Mouse (Mus musculus) kidney, adult 2 months (tissue): ENCODE results near the gene Npb. TPM values are rescaled to one million over a fixed set of nuclear protein-coding genes. Genes with fewer than 3 reads are reported as not detected.

ENCODE experiments used
- DNase-seq: peaks from one replicate; pipeline ENCODE4 v3.0.0; 2021
- H3K27ac ChIP-seq: fragments of 200-500 bp; 2 replicates; pipeline ENCODE4 v1.5.1; 2012; ENCODE audit warnings: low read depth, low read length, control low read depth, inconsistent platforms; ENCODE audit not compliant: insufficient read depth
- H3K27me3 ChIP-seq: fragments of 200-500 bp; replicated peaks from 2 replicates; pipeline ENCODE4 v1.6.1; 2012; ENCODE audit warnings: mild to moderate bottlenecking, moderate library complexity, low read length, inconsistent platforms; ENCODE audit not compliant: control insufficient read depth, insufficient read depth
- H3K36me3 ChIP-seq: fragments of 200-500 bp; 2 replicates; pipeline ENCODE4 v1.6.1; 2012; ENCODE audit warnings: mild to moderate bottlenecking, moderate library complexity, low read length, inconsistent platforms; ENCODE audit not compliant: control insufficient read depth, insufficient read depth
- H3K4me1 ChIP-seq: fragments of 200-500 bp; 2 replicates; pipeline ENCODE4 v1.6.1; 2011; ENCODE audit warnings: low read length; ENCODE audit not compliant: control insufficient read depth, insufficient read depth
- H3K4me3 ChIP-seq: fragments of 200-500 bp; 2 replicates; pipeline ENCODE4 v1.5.1; 2011; ENCODE audit warnings: mild to moderate bottlenecking, low read depth, low read length, control low read depth; ENCODE audit not compliant: insufficient read depth
- CTCF ChIP-seq: fragments of 200-500 bp; conservative IDR thresholded peaks from 2 replicates; pipeline ENCODE4 v1.5.1; 2011; ENCODE audit warnings: low read depth, mild to moderate bottlenecking, control low read depth, low read length, moderate library complexity, mixed read lengths; ENCODE audit not compliant: insufficient read depth, insufficient read length
- POLR2A ChIP-seq: fragments of 200-500 bp; IDR thresholded peaks from one replicate; pipeline ENCODE4 v1.6.1; 2011; ENCODE audit warnings: low read depth, low read length, control low read depth
- WGBS: fragments of 180-500 bp; shearing (Covaris S2); methylation state at CpG from one replicate; pipeline ENCODE4 v1.1.7; 2018; 5-methylcytosine and 5-hydroxymethylcytosine counted together
- polyA plus RNA-seq: library from polyadenylated mRNA; depleted of rRNA; stranded (reverse); fragments of >200 nt; gene quantifications from 2 replicates; pipeline ENCODE4 v1.2.3, GENCODE M21; 2012

Gene Npb
- polyA plus RNA-seq, 1 experiment, result 7.7 TPM

DNA sequence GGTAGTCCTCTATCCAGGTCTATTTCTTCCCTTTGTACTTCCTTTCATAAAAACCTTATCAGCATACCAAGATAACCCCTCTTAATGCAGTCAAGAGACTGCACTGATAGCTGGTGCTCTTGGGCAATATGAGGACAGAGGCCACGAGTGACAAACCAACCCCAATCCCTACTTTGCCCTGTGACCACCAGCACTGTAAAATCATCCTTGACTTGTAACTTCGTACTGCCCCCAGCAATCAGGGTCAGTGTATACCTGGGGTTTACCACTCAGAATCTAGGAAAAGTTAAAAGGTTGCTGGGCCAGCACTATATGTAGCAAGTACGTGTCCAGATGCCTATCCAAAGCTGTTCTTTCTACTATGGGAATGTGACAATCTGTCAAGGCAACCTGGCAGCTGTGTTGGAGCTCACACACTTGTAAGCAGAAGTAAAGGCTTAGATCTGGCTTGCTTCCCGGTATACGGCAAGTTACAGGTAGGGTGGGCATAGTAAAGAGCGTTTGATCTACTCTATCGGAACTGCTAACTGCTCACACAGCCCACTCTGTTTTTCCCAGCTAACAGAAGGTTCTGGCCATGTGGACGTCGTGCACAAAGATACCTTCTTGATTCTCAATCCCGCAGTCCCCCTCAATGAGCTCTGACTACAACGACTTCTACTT lies 36.4 kb upstream of the Npb start:
- Histone ChIP-seq H3K27me3 (no peaks in the 10 kb centered on the region), H3K4me1 (peaks cover 12% of the 10 kb centered on the region; the same call in 1 of the 2 replicates), H3K27ac (peak overlapping the region; percentile 81; the same call in 1 of the 2 replicates), H3K36me3 (peaks cover 4% of the 10 kb centered on the region), H3K4me3 (peak overlapping the region; percentile 85)
- no peak for TF ChIP-seq POLR2A
- TF ChIP-seq CTCF, result no peak
- WGBS, result 3% methylated on average over 11 of the region's 11 CpGs
- no peak for DNase-seq

DNA sequence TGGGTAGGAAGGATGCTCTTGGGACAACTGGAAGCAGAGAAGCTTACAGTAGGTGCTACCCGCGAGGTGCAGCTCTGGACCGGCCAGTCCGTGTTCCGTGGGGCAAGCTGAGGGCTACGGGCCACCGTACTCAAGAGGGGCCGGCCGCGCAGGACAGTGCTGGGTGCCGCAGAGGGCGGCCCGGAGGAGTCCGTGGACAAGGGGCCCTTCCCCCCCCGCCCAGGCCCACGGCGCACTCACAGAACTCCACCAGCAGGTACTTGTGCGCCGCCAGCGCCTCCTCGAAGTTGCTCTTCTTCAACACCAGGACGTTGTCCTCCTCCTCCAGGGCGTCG lies 35.9 kb upstream of the Npb start:
- DNase-seq, result no peak
- Histone ChIP-seq H3K27me3 (no peaks in the 10 kb centered on the region), H3K36me3 (peaks cover 3% of the 10 kb centered on the region), H3K4me1 (peaks cover 16% of the 10 kb centered on the region; the same call in 1 of the 2 replicates), H3K4me3 (peak overlapping the region; percentile 85), H3K27ac (peak overlapping the region; percentile 81)
- WGBS, result under 1% methylated on average over 24 of the region's 24 CpGs
- no peak for TF ChIP-seq POLR2A
- TF ChIP-seq CTCF, result no peak

DNA sequence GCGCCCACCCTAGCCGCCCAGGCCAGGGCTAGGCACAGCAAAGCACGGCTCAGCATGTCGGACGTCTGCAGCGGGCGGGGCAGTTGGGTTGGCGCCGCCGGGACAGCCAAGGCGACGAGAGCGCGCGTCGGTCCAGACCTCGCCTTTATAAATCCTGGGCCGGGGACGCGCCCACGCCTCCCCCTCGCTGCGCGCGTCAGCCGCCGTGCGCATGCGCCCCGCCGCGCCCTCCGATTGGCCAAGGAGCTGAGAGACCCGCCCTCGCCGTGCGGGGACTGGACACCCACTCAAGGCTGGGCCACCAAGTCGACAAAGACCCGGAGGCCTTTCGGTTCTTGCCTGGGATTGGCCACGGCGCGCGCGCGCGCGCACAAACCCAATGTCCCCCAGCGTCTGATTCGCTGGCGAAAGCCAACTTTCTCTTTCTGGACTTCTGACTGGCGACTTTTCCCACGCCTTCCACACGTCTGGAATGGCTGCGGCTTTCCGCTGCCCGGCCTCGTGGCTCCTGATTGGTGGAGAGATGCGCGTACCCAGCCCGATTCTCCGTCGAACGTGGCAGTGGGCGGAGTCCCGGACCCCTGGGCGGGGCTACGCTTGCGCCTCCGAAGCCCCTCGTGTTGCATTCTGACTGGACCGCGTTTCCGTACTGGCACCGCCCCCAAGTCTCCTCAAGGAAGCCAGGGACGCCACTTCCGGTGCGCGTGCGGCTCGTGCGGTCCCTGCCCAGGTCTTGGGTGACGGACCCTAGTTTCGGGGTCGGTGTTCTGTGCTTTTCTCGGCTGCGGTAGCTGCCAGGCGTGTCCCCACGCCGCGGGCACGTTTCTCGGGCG lies 35.3 kb upstream of the Npb start, which contains the start of gene P4hb:
P4hb (minus strand) TSS at position 502 of the 833 bp plus-strand sequence.
- peak; percentile 100 for DNase-seq
- Histone ChIP-seq H3K4me3 (peak within 1 kb of the TSS; percentile 85), H3K36me3 (peaks cover 3% of the 10 kb centered on the region; the same call in 1 of the 2 replicates), H3K27ac (peak within 1 kb of the TSS; percentile 81), H3K4me1 (peaks cover 21% of the 10 kb centered on the region; the same call in 1 of the 2 replicates), H3K27me3 (no peaks in the 10 kb centered on the region)
- TF ChIP-seq POLR2A (peak; percentile 96), CTCF (0 out of 2 replicates have a peak, but pooled peaks have one; percentile 7)
- WGBS, result under 1% methylated on average over 94 of the region's 94 CpGs

DNA sequence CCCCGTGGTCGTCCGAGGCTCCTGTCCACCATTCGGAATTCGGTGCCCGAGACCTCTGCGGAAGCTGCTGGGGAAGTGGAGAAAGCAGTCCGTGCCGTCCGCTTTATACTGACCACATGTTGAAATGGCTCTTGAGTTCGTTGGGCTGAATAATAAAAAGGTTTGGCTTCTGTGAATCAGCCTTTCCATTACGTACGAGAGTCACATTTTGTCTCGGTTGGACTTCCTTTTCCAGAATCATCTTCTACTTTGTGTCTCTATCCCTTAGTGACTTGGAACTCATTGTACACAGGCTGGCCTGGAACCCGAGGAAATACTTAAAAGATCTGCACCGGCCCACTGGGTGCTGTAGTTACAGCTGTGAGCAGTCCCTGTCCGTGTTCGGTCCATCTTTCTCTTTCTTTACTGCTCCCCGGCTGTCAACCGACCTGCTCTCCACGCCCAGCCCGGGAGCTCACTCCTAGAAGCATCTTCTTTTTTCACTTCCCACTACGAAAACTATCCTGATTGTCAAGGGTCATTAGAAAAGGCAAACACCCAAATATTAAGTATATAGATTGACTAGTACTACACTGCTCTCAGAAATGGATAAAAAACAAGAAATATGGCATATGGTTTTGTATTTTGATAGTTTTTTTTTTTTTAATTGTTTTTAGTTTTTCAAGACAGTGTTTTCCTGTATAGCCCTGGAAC lies 34.5 kb upstream of the Npb start:
- H3K36me3 ChIP-seq, result peaks cover 2% of the 10 kb centered on the region
- DNase-seq, result no peak
- no peaks in the 10 kb centered on the region for H3K27me3 ChIP-seq
- WGBS, result under 1% methylated on average over 23 of the region's 23 CpGs
- peak overlapping the region; percentile 77 for H3K4me3 ChIP-seq
- TF ChIP-seq CTCF (no peak), POLR2A (no peak)
- peaks cover 27% of the 10 kb centered on the region for H3K4me1 ChIP-seq
- H3K27ac ChIP-seq, result peak overlapping the region; percentile 80

DNA sequence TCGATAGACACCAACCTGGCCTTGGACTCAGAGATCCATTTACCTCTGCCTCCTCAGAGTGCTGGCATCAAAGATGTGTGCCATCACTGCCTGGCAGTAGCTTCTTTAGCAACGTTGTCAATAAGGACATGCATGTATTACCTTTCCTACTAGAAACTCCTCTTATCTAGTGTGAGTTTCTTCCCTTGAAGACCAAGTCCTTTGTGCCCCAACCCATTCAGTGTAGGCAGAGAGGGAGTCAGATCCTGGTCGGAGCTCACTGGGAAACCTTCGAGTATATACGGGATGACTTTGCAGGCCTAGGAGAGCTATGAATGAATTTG lies 34.0 kb upstream of the Npb start:
- Histone ChIP-seq H3K27me3 (no peaks in the 10 kb centered on the region), H3K27ac (no peak overlapping the region), H3K4me1 (peaks cover 32% of the 10 kb centered on the region), H3K4me3 (no peak overlapping the region), H3K36me3 (peaks cover 4% of the 10 kb centered on the region)
- no peak for TF ChIP-seq CTCF
- TF ChIP-seq POLR2A, result no peak
- WGBS, result 22% methylated on average over 5 of the region's 5 CpGs
- no peak for DNase-seq

DNA sequence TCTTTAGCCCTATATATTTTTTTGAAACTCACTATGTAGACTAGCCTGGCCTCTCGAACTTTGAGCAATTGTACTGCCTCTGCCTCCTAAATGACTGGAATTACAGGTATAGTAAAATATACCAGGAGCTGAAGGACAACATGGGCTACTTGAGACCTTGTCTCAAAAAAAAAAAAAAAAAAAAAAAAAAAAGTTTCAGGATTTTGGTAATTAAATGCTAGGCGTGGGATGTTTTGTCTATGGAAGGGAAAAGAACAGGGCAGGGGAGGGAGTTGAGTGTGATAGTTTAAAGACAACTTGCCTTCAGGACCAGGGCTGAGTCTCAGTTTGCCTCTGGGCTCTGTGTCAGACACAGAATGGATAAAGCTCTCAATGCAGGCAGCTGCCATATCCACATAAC lies 33.2 kb upstream of the Npb start:
- WGBS, result 87% methylated on average over 2 of the region's 2 CpGs
- peaks cover 3% of the 10 kb centered on the region for H3K36me3 ChIP-seq
- TF ChIP-seq CTCF (no peak), POLR2A (no peak)
- no peak for DNase-seq
- no peak overlapping the region for H3K27ac ChIP-seq
- H3K27me3 ChIP-seq, result no peaks in the 10 kb centered on the region
- H3K4me3 ChIP-seq, result no peak overlapping the region
- peaks cover 40% of the 10 kb centered on the region for H3K4me1 ChIP-seq

DNA sequence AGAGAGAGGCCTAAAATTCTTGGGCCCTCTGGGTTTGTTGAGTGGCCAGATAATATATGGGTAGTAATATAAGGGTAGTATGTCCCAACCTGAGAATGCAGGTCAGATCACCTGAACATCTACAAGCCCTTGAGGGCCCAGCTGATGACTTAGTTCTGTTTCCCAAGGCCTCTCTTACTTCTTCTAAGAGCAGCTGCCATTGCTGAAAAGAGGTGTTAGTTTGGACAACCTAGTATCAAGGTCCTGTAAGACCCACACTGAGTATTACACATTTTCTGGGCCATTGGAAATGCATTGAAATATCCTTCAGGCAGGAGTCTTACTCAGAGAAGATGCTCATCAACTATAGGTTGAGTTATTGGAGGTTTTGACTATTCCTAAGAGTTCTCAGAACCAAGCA lies 32.3 kb upstream of the Npb start:
- no peak for DNase-seq
- Histone ChIP-seq H3K4me1 (peaks cover 45% of the 10 kb centered on the region), H3K27me3 (no peaks in the 10 kb centered on the region), H3K36me3 (peaks cover 3% of the 10 kb centered on the region), H3K27ac (peak overlapping the region; percentile 85), H3K4me3 (no peak overlapping the region)
- TF ChIP-seq POLR2A (no peak), CTCF (no peak)
